Mouse (Mus musculus): ENCODE data around the gene Nkx2-2. TPM values are rescaled to one million over a fixed set of nuclear protein-coding genes. Genes with fewer than 3 reads are reported as not detected.

The Nkx2-2 gene
- polyA plus RNA-seq (2015; fragmentation: Nextera tagmentation; extraction: Ambion mirVana) = 0.33 TPM in 1 of 2 replicates, not detected in the other

DNA sequence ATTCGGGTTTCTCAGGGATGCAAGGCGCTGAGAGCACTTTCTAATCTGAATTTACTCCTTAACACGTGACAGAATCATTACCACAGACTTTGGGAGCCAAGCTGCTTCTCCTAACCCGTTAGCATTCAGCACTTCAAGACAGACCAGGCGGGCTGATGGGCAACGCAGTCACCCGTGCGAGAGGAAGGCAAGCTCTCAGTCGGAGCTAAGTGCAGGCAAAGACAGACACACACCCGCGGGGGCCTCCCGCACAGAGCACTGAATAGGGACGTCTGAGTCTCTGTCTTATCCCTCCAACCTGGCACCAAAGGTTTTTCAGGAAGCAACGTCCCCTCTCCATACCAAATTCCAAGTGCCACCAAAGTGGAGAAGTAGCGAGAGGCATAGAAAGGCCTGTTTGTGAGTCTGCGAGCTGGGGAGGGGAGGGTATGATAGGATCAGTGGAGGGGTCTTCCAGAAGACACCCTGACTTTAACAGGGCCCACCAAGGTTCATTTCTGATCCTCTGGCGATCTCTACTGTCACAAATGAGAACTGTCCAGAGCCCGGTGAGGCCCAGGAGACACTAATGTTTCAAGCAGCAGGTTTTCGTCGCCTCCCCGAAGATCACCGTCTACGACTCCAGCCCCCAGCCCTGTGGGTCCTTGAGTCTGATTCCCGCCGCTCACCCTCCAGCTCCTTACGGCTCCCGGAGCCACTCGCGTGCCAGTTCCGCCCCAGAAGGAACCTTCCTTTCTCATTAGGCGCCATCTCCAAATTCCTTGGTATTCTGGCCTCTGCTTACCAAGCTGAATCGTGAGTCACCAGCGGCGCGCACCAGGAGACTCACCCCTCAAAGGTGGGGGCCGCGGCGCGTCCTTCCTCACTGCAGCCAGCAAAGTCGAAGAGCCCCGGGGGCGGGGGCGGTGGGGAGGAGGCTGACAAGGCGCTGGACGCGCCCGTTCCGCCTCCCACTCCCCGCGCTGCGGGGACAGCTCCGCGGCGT, at the start of gene Nkx2-2:
TSS of gene Nkx2-2 (minus strand) at position 973 of the 985 bp plus-strand sequence.
- no peak; the same call in 1 of the 2 replicates for ATAC-seq (ENCODE audit: extremely low read depth, insufficient number of reproducible peaks, low FRiP score, low TSS enrichment)
- H3K4me3 ChIP-seq = peak within 1 kb of the TSS; percentile 48
- WGBS = under 1% methylated on average over 54 of the region's 54 CpGs
- no peak within 1 kb of the TSS for H3K27ac ChIP-seq (replicated peaks)
- peak within 1 kb of the TSS; percentile 73 for H3K4me2 ChIP-seq
- peaks cover 18% of the 10 kb centered on the region for H3K4me1 ChIP-seq
- no peaks in the 10 kb centered on the region for H3K9me3 ChIP-seq
- H3K9ac ChIP-seq = peak within 1 kb of the TSS; percentile 48
- no peaks in the 10 kb centered on the region for H3K36me3 ChIP-seq
- H3K27me3 ChIP-seq (replicated peaks) = peaks cover 96% of the 10 kb centered on the region

DNA sequence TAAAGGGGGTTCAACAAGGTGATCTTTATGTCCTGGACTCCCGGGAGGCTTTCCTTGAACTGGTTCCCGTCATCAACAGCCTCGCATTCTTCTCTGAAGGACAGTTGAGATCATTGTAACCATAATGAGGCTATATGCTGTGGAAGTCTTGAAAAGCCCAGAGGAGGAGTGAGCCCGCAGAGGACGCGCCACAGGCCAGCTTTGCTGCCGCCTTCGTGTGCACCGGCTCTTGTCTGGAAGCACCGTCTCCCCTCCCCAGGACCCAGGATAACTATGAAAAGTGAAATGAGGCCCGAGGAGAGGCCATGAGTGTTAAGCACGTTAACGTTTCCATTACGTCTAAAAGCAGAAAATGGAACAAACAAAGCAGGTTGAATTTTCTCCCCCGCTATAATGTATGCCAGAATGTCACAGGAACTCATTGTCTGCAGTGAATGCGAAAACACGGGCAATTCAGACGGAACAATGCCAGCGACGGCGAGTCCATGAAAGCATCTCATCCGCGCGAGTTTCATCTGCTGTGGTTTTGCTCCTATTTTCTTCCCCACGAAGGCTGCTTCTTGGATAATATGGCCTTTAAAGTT, 41.8 kb upstream of the Nkx2-2 start:
- no peak for ATAC-seq (ENCODE audit: extremely low read depth, insufficient number of reproducible peaks, low FRiP score, low TSS enrichment)

DNA sequence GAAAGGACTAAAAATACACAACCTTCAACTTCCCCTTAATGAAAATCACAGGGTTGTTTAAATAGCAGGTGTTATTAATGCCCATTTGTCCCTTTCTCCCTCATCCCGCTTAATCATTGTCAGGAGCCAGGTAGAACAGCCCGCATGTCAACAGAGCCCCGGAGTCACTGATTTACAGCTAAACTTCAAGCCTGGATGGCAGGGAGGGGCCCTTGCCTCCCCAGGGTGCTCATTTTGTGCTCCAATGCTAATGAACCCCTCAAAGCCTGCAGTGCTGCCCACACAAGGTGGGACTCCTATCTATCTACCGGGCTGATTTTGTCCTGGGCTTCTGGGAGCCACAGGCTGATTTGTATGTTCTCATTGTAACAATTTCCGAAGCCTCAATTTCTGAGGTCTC, 37.1 kb upstream of the Nkx2-2 start:
- WGBS = 66% methylated on average over 5 of the region's 5 CpGs

More for the DNA sequence above, 41.8 kb upstream of the Nkx2-2 start:
- Histone ChIP-seq H3K9me3 (no peaks in the 10 kb centered on the region), H3K27me3 (replicated peaks) (no peaks in the 10 kb centered on the region), H3K27ac (replicated peaks) (no peak overlapping the region), H3K4me3 (no peak overlapping the region), H3K36me3 (no peaks in the 10 kb centered on the region), H3K9ac (no peak overlapping the region), H3K4me1 (no peaks in the 10 kb centered on the region), H3K4me2 (no peak overlapping the region)
- 86% methylated on average over 25 of the region's 25 CpGs for WGBS

DNA sequence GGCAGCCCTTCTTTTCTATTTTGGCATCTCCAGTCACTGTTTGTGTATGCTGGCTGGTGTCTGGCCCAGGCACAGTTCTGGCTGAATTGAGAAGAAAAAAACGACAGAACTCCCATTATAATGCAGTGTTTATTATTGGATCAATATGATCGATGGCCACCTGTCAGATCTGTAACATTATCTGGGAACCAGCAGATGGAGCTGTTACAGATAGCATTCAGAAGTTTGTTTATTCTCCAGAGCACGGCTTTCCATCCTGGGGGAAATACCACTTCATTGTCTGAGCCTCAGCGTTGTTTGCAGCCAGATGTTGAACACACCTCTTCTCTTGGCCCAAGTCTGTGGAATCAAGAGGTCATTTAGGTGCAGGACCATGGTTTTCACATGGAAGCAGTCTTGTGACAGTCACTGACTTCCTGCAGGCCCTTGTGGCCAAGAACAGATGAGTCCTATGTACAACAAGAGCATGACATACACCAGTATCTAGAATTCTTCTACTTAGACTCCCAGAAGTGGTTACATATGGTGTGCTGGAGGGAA, 11.1 kb upstream of the Nkx2-2 start:
- Histone ChIP-seq H3K4me3 (no peak overlapping the region), H3K27me3 (replicated peaks) (peaks cover 21% of the 10 kb centered on the region), H3K4me2 (no peak overlapping the region), H3K9ac (no peak overlapping the region), H3K4me1 (peaks cover 8% of the 10 kb centered on the region; the same call in 1 of the 2 replicates), H3K27ac (replicated peaks) (no peak overlapping the region), H3K36me3 (no peaks in the 10 kb centered on the region), H3K9me3 (no peaks in the 10 kb centered on the region)
- ATAC-seq (ENCODE audit: extremely low read depth, insufficient number of reproducible peaks, low FRiP score, low TSS enrichment) = no peak
- WGBS = 15% methylated on average over 4 of the region's 4 CpGs

More for the DNA sequence above, 37.1 kb upstream of the Nkx2-2 start:
- Histone ChIP-seq H3K27me3 (replicated peaks) (no peaks in the 10 kb centered on the region), H3K4me2 (no peak overlapping the region), H3K9ac (no peak overlapping the region), H3K36me3 (no peaks in the 10 kb centered on the region), H3K4me1 (no peaks in the 10 kb centered on the region), H3K9me3 (no peaks in the 10 kb centered on the region), H3K4me3 (no peak overlapping the region), H3K27ac (replicated peaks) (no peak overlapping the region)
- no peak for ATAC-seq (ENCODE audit: extremely low read depth, insufficient number of reproducible peaks, low FRiP score, low TSS enrichment)

DNA sequence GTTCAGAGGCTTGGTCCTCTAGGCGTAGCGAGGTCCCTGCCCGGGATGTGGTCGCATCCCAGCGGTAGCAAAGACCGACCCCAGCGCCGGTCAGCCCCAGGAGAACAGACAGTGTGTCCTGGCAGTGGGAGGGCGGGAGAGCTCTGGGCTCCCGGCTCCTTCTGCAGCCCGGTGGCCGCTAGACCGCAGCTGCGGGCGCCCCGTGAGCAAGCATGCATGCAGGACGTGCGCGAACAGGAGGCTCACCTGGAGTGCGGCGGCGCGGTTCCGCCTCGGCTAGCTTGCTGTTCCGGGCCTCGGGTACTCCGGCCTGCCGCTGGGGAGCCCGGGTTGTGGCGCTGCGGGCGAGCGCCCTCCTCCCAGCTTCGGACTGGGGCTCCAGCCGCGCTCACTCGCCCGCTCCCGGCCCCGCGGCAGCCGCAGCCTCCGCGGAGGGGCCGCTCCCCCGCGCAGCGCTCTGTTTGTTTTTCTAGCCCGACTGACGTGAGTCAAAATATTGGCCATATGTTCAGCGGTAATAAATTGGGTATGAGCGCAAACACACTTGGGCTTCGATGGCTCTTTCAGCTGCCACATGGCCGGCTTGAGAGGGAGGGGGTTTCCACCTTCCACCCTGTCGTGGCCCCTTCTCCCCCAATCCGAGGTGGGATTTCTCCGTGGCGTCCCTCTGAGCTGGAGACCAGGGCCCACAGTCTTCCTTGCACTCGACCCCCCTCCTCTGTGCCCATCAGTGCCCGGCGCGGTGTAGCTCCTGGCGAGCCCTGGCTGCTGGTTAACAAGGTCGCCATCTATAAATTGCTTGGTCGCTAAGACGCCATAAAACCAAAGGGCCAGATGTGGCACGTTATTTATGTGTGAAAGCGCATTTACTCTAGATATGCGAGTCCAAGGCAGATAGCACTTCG, 920 bp upstream of the Nkx2-2 start:
- WGBS = under 1% methylated on average over 71 of the region's 71 CpGs
- ATAC-seq (ENCODE audit: extremely low read depth, insufficient number of reproducible peaks, low FRiP score, low TSS enrichment) = no peak
- Histone ChIP-seq H3K4me1 (peaks cover 18% of the 10 kb centered on the region), H3K9ac (peak overlapping the region; percentile 48), H3K27ac (replicated peaks) (no peak overlapping the region), H3K36me3 (no peaks in the 10 kb centered on the region), H3K27me3 (replicated peaks) (peaks cover 94% of the 10 kb centered on the region), H3K9me3 (no peaks in the 10 kb centered on the region), H3K4me3 (peak overlapping the region; percentile 48), H3K4me2 (peak overlapping the region; percentile 73)

GRCm38 (mm10) chr2:147192731-147193130, 1.3 kb downstream of the Nkx2-2 start:
- 3% methylated on average over 13 of the region's 13 CpGs for WGBS
- peaks cover 21% of the 10 kb centered on the region for H3K4me1 ChIP-seq
- H3K36me3 ChIP-seq = no peaks in the 10 kb centered on the region
- H3K4me3 ChIP-seq = no peak overlapping the region
- H3K9me3 ChIP-seq = no peaks in the 10 kb centered on the region
- no peak overlapping the region for H3K27ac ChIP-seq (replicated peaks)
- H3K27me3 ChIP-seq (replicated peaks) = peaks cover 96% of the 10 kb centered on the region
- no peak for ATAC-seq (ENCODE audit: extremely low read depth, insufficient number of reproducible peaks, low FRiP score, low TSS enrichment)
- H3K4me2 ChIP-seq = no peak overlapping the region
- H3K9ac ChIP-seq = no peak overlapping the region

DNA sequence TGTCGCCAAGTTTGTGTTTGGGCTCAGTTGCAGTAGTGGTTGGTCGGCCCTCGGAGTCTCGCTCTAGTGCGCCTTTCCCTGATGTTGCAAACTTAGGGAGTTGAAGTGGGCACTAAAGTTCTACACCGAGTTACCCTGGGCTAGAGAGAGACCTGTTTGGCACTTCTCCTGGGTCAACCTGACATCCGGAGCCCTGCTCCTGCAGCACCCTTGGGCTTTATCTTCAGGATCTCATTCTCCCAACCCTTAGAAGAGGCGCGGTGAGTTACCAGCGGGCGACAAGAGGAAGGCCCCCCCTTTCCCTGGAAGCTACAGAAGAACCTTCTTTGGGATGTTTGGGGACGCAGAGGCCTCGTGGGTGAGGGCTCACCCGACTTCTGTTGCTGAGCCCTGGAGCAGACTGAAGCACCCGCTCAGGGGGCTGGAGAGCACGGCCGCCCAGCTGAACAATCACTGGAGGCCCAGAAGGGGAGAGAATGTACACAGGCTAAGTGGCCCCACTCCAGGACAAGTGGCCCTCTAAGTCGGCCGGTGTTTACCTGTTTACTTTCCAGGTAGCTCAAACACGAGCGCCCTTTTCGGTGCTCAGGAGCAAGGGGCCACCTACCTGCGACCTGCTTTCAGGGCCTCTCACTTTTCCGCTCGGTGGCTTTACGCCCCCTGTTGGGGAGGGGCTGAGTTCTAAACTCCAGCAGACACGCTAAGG, 3.6 kb downstream of the Nkx2-2 start:
- H3K4me2 ChIP-seq = no peak overlapping the region
- H3K36me3 ChIP-seq = no peaks in the 10 kb centered on the region
- no peak for ATAC-seq (ENCODE audit: extremely low read depth, insufficient number of reproducible peaks, low FRiP score, low TSS enrichment)
- H3K27ac ChIP-seq (replicated peaks) = no peak overlapping the region
- WGBS = 2% methylated on average over 27 of the region's 27 CpGs
- H3K27me3 ChIP-seq (replicated peaks) = peaks cover 99% of the 10 kb centered on the region
- H3K4me1 ChIP-seq = peaks cover 33% of the 10 kb centered on the region
- no peaks in the 10 kb centered on the region for H3K9me3 ChIP-seq
- no peak overlapping the region for H3K9ac ChIP-seq
- H3K4me3 ChIP-seq = no peak overlapping the region

- 2% methylated on average over 28 of the region's 28 CpGs for WGBS
- H3K36me3 ChIP-seq = no peaks in the 10 kb centered on the region
- no peak overlapping the region for H3K4me2 ChIP-seq
- H3K4me1 ChIP-seq = peaks cover 30% of the 10 kb centered on the region
- no peak overlapping the region for H3K27ac ChIP-seq (replicated peaks)
- H3K27me3 ChIP-seq (replicated peaks) = peaks cover 96% of the 10 kb centered on the region
- no peak overlapping the region for H3K4me3 ChIP-seq
- no peak for ATAC-seq (ENCODE audit: extremely low read depth, insufficient number of reproducible peaks, low FRiP score, low TSS enrichment)
- H3K9ac ChIP-seq = no peak overlapping the region
- H3K9me3 ChIP-seq = no peaks in the 10 kb centered on the region
Observed at GRCm38 (mm10) chr2:147189546-147190315, 4.3 kb downstream of the Nkx2-2 start.

- Histone ChIP-seq H3K27me3 (replicated peaks) (peaks cover 96% of the 10 kb centered on the region), H3K4me3 (no peak overlapping the region), H3K4me2 (no peak overlapping the region), H3K4me1 (peaks cover 28% of the 10 kb centered on the region), H3K27ac (replicated peaks) (no peak overlapping the region), H3K9ac (no peak overlapping the region), H3K9me3 (no peaks in the 10 kb centered on the region), H3K36me3 (no peaks in the 10 kb centered on the region)
- ATAC-seq (ENCODE audit: extremely low read depth, insufficient number of reproducible peaks, low FRiP score, low TSS enrichment) = no peak
- 4% methylated on average over 11 of the region's 11 CpGs for WGBS
Observed at GRCm38 (mm10) chr2:147188871-147189545, 5.0 kb downstream of the Nkx2-2 start.

Measured in heart, embryonic 13.5 days (tissue).